Mouse (Mus musculus): ENCODE measurements at regions not wholly inside any gene's neighbourhood (a gene's known extent, or its start where the extent isn't known, plus 50 kb on each side); places are given as distances from the start of the nearest gene placed in this dataset.

DNA sequence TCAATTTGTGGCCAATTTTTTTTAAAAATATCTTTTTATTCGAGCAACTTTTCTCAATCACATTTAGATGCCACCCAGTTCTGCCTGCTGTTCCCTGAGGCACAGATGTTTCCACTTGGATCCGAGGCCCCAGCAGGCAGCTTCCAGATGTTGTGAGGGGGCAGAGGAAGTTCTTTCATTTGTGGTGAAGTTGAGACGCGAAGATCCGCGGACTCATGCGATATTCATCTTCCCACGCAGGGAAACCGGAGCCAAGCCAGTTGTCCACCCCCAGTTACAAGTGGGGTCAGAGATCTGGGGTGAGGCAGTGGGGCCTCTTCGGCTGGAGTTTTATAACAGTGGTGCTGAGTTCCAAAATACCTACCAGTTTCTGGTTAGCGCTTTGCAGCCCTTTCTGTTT is 267.5 kb upstream of the Nr2f2 start:
- H3K4me3 ChIP-seq (ENCODE audit: insufficient read depth, low read depth, low read length), result no peak overlapping the region
- TF ChIP-seq POLR2A (IDR thresholded peaks at IDR 0.05; ENCODE audit: low read depth, low read length) (no peak), CTCF (conservative IDR thresholded peaks at IDR 0.05; ENCODE audit: insufficient read depth, insufficient read length, low read depth, low read length) (no peak)
- DNase-seq, result peak; percentile 12
- WGBS, result 32% methylated on average over 11 of the region's 11 CpGs
- no peaks in the 10 kb centered on the region for H3K36me3 ChIP-seq (ENCODE audit: control insufficient read depth, insufficient read depth, low read length)
- H3K27ac ChIP-seq (ENCODE audit: insufficient read depth, low read depth, low read length), result 0 out of 2 replicates have a peak overlapping the region, but pooled peaks have one; percentile 21
- H3K4me1 ChIP-seq (ENCODE audit: control insufficient read depth, insufficient read depth, low read length), result peaks cover 17% of the 10 kb centered on the region; the same call in 1 of the 2 replicates
- no peaks in the 10 kb centered on the region for H3K27me3 ChIP-seq (replicated peaks; ENCODE audit: control insufficient read depth, insufficient read depth, low read length)

- peak; percentile 80 for DNase-seq
- TF ChIP-seq CTCF (conservative IDR thresholded peaks at IDR 0.05; ENCODE audit: insufficient read depth, insufficient read length, low read depth, low read length) (no peak), POLR2A (IDR thresholded peaks at IDR 0.05; ENCODE audit: low read depth, low read length) (no peak)
- Histone ChIP-seq H3K4me3 (ENCODE audit: insufficient read depth, low read depth, low read length) (no peak overlapping the region), H3K27ac (ENCODE audit: insufficient read depth, low read depth, low read length) (peak overlapping the region; percentile 24; the same call in 1 of the 2 replicates), H3K27me3 (replicated peaks; ENCODE audit: control insufficient read depth, insufficient read depth, low read length) (no peaks in the 10 kb centered on the region), H3K36me3 (ENCODE audit: control insufficient read depth, insufficient read depth, low read length) (no peaks in the 10 kb centered on the region), H3K4me1 (ENCODE audit: control insufficient read depth, insufficient read depth, low read length) (peaks cover 17% of the 10 kb centered on the region; the same call in 1 of the 2 replicates)
- 23% methylated on average over 11 of the region's 11 CpGs for WGBS
Observed at GRCm38 (mm10) chr7:70633577-70633976, 267.0 kb upstream of the Nr2f2 start.

DNA sequence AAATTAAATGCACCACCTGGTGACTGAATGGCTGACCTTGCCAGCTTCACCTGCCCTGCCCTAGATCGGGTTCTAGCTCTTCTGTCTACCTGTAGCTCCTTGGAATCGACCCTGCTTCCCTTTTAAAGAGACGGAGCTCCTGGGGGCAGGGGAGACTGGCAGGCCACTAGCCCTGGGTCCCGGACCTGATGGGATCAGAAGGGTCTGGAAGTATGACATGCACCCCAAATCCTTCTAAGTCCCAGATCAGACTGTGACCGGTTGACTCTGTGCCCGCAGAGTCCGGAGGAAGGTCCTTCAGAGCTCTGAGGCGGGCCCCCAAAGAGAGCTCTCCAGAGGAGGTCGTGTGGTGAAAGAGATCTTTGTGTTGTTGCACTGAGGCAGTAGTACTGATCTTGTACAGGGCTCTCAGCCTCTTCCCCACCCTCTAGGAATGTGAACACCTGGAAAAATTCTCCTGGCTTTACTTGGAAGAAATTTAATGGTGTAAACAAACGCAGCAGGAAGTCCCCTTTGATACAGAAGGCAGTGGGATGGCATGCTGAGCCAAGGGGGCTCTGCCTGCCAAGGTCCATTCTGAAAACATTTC is 259.2 kb upstream of the Nr2f2 start:
- H3K36me3 ChIP-seq (ENCODE audit: control insufficient read depth, insufficient read depth, low read length), result no peaks in the 10 kb centered on the region
- H3K4me3 ChIP-seq (ENCODE audit: insufficient read depth, low read depth, low read length), result peak overlapping the region; percentile 12; the same call in 1 of the 2 replicates
- H3K4me1 ChIP-seq (ENCODE audit: control insufficient read depth, insufficient read depth, low read length), result peaks cover 4% of the 10 kb centered on the region; the same call in 1 of the 2 replicates
- TF ChIP-seq POLR2A (IDR thresholded peaks at IDR 0.05; ENCODE audit: low read depth, low read length), result no peak
- no peak for TF ChIP-seq CTCF (conservative IDR thresholded peaks at IDR 0.05; ENCODE audit: insufficient read depth, insufficient read length, low read depth, low read length)
- 30% methylated on average over 10 of the region's 10 CpGs for WGBS
- no peaks in the 10 kb centered on the region for H3K27me3 ChIP-seq (replicated peaks; ENCODE audit: control insufficient read depth, insufficient read depth, low read length)
- no peak for DNase-seq
- peak overlapping the region; percentile 79 for H3K27ac ChIP-seq (ENCODE audit: insufficient read depth, low read depth, low read length)

GRCm38 (mm10) chr7:70624727-70625642 is 258.4 kb upstream of the Nr2f2 start:
- peak overlapping the region; percentile 12; the same call in 1 of the 2 replicates for H3K4me3 ChIP-seq (ENCODE audit: insufficient read depth, low read depth, low read length)
- no peaks in the 10 kb centered on the region for H3K36me3 ChIP-seq (ENCODE audit: control insufficient read depth, insufficient read depth, low read length)
- H3K27ac ChIP-seq (ENCODE audit: insufficient read depth, low read depth, low read length), result peak overlapping the region; percentile 79
- TF ChIP-seq POLR2A (IDR thresholded peaks at IDR 0.05; ENCODE audit: low read depth, low read length) (no peak), CTCF (conservative IDR thresholded peaks at IDR 0.05; ENCODE audit: insufficient read depth, insufficient read length, low read depth, low read length) (no peak)
- 4% methylated on average over 30 of the region's 30 CpGs for WGBS
- H3K27me3 ChIP-seq (replicated peaks; ENCODE audit: control insufficient read depth, insufficient read depth, low read length), result no peaks in the 10 kb centered on the region
- peaks cover 4% of the 10 kb centered on the region; the same call in 1 of the 2 replicates for H3K4me1 ChIP-seq (ENCODE audit: control insufficient read depth, insufficient read depth, low read length)
- peak; percentile 89 for DNase-seq

- Histone ChIP-seq H3K27me3 (replicated peaks; ENCODE audit: control insufficient read depth, insufficient read depth, low read length) (no peaks in the 10 kb centered on the region), H3K27ac (ENCODE audit: insufficient read depth, low read depth, low read length) (peak overlapping the region; percentile 88), H3K4me3 (ENCODE audit: insufficient read depth, low read depth, low read length) (no peak overlapping the region), H3K4me1 (ENCODE audit: control insufficient read depth, insufficient read depth, low read length) (peaks cover 4% of the 10 kb centered on the region; the same call in 1 of the 2 replicates), H3K36me3 (ENCODE audit: control insufficient read depth, insufficient read depth, low read length) (no peaks in the 10 kb centered on the region)
- peak; percentile 95 for DNase-seq
- TF ChIP-seq CTCF (conservative IDR thresholded peaks at IDR 0.05; ENCODE audit: insufficient read depth, insufficient read length, low read depth, low read length), result no peak
- no peak for TF ChIP-seq POLR2A (IDR thresholded peaks at IDR 0.05; ENCODE audit: low read depth, low read length)
- WGBS, result 21% methylated on average over 16 of the region's 16 CpGs
Observed at GRCm38 (mm10) chr7:70624031-70624726, 257.6 kb upstream of the Nr2f2 start.

DNA sequence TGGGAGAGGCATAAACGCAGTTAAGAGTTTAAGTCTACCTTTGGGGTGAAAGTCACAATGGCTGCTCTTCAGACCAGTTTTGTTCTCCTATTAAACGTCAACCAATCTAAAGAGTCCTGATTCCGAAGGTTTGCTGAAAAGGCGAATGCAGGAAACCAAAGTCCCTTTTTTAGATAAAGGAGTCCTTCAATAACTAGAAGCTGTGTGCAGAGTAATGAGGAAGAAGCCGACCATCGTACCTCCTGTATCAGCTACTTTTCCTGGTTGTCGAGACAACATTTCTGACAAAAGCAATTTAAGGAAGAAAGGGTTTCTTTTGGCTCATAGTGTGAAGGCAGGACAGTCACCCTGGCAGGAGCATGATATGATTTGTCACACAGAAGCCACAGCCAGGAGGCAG is 252.9 kb upstream of the Nr2f2 start:
- Histone ChIP-seq H3K27ac (ENCODE audit: insufficient read depth, low read depth, low read length) (no peak overlapping the region), H3K36me3 (ENCODE audit: control insufficient read depth, insufficient read depth, low read length) (no peaks in the 10 kb centered on the region), H3K4me1 (ENCODE audit: control insufficient read depth, insufficient read depth, low read length) (peaks cover 2% of the 10 kb centered on the region; the same call in 1 of the 2 replicates), H3K27me3 (replicated peaks; ENCODE audit: control insufficient read depth, insufficient read depth, low read length) (no peaks in the 10 kb centered on the region), H3K4me3 (ENCODE audit: insufficient read depth, low read depth, low read length) (no peak overlapping the region)
- TF ChIP-seq CTCF (conservative IDR thresholded peaks at IDR 0.05; ENCODE audit: insufficient read depth, insufficient read length, low read depth, low read length) (no peak), POLR2A (IDR thresholded peaks at IDR 0.05; ENCODE audit: low read depth, low read length) (no peak)
- 86% methylated on average over 7 of the region's 7 CpGs for WGBS
- DNase-seq, result no peak

Data from kidney, adult 2 months (tissue).